ENCODE assay signal across 8 mouse cellular contexts in the genomic region with DNA sequence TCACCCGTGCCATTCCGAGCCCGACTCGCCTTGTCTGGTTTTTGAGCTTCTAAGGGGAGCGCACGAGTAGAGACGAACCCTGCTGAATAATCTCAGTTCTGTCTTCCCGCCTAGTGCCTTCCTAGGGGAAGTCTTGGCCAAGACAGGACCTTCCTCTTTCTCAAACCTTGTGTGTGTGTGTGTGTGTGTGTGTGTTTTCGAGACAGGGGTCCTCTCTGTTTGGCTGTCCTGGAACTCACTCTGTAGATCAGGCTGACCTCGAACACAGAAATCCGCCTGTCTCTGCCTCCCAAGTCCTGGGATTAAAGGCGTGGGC. TPM values are rescaled to one million over a fixed set of nuclear protein-coding genes. Genes with fewer than 3 reads are reported as not detected.
A peak's percentile ranks its signal among the peaks of the same experiment; 100 is the strongest.
DNase-seq lines count a peak whose midpoint lies in the region; ATAC-seq and TF ChIP-seq lines count a peak whose summit lies in the region.

No protein-coding gene starts in this region.

- DNase-seq in lung, embryonic 14.5 days: no peak
- no peak for DNase-seq in lung, postnatal 14 days
- no peak for DNase-seq in thymus, postnatal 4 days
- no peak for DNase-seq in urinary bladder, postnatal 10 days (ENCODE audit: low spot score)
- no peak for DNase-seq in lung, postnatal 36 days

- peaks cover 3% of the 10 kb centered on the region; the same call in 1 of the 2 replicates for H3K36me3 ChIP-seq in lung, embryonic 14.5 days (ENCODE audit: insufficient read depth)
- peaks cover 3% of the 10 kb centered on the region for H3K36me3 ChIP-seq in limb, embryonic 13.5 days
- peaks cover 5% of the 10 kb centered on the region; the same call in 1 of the 2 replicates for H3K36me3 ChIP-seq in neural tube, embryonic 15.5 days

- H3K9me3 ChIP-seq in lung, embryonic 14.5 days (ENCODE audit: low read depth, low read length): no peaks in the 10 kb centered on the region
- no peaks in the 10 kb centered on the region for H3K9me3 ChIP-seq in limb, embryonic 13.5 days
- no peaks in the 10 kb centered on the region for H3K9me3 ChIP-seq in neural tube, embryonic 15.5 days (replicated peaks)

- peak overlapping the region; percentile 89 for H3K4me3 ChIP-seq in lung, embryonic 14.5 days (ENCODE audit: low read depth, low read length)
- H3K4me3 ChIP-seq in embryonic fibroblast, embryonic 13.5 days (ENCODE audit: insufficient read depth, low read length): peak overlapping the region; percentile 88
- peak overlapping the region; percentile 96 for H3K4me3 ChIP-seq in limb, embryonic 13.5 days
- peak overlapping the region; percentile 78 for H3K4me3 ChIP-seq in neural tube, embryonic 15.5 days (replicated peaks)

- no peak for TF ChIP-seq POLR2A in embryonic fibroblast, embryonic 13.5 days (IDR thresholded peaks at IDR 0.05; ENCODE audit: low read depth, low read length)

- peak overlapping the region; percentile 74 for H3K4me2 ChIP-seq in lung, embryonic 14.5 days
- peak overlapping the region; percentile 88 for H3K4me2 ChIP-seq in limb, embryonic 13.5 days (replicated peaks)
- peak overlapping the region; percentile 88 for H3K4me2 ChIP-seq in neural tube, embryonic 15.5 days

- 3% methylated on average over 12 of the region's 12 CpGs for WGBS in lung, embryonic 14.5 days
- WGBS in limb, embryonic 13.5 days: 2% methylated on average over 12 of the region's 12 CpGs
- 6% methylated on average over 12 of the region's 12 CpGs for WGBS in neural tube, embryonic 15.5 days

- H3K27ac ChIP-seq in lung, embryonic 14.5 days (ENCODE audit: low read depth): peak overlapping the region; percentile 54; the same call in 1 of the 2 replicates
- no peak overlapping the region for H3K27ac ChIP-seq in embryonic fibroblast, embryonic 13.5 days (ENCODE audit: insufficient read depth, low read length)
- H3K27ac ChIP-seq in limb, embryonic 13.5 days: no peak overlapping the region
- H3K27ac ChIP-seq in neural tube, embryonic 15.5 days (replicated peaks): peak overlapping the region; percentile 73

- H3K9ac ChIP-seq in lung, embryonic 14.5 days: peak overlapping the region; percentile 80
- H3K9ac ChIP-seq in limb, embryonic 13.5 days: peak overlapping the region; percentile 85
- H3K9ac ChIP-seq in neural tube, embryonic 15.5 days (replicated peaks): peak overlapping the region; percentile 73

- TF ChIP-seq CTCF in lung, embryonic 14.5 days (IDR thresholded peaks at IDR 0.05; ENCODE audit: low read depth): no peak
- TF ChIP-seq CTCF in embryonic fibroblast, embryonic 13.5 days (IDR thresholded peaks at IDR 0.05; ENCODE audit: borderline replicate concordance, insufficient read depth, low read length): no peak

- ATAC-seq in lung, embryonic 14.5 days (ENCODE audit: insufficient read depth): peak; percentile 7; the same call in 1 of the 2 replicates
- ATAC-seq in limb, embryonic 13.5 days (ENCODE audit: low FRiP score, low read depth): no peak; the same call in 1 of the 2 replicates
- no peak for ATAC-seq in neural tube, embryonic 15.5 days (ENCODE audit: low FRiP score)

- H3K4me1 ChIP-seq in lung, embryonic 14.5 days (ENCODE audit: insufficient read depth): peaks cover 5% of the 10 kb centered on the region
- H3K4me1 ChIP-seq in embryonic fibroblast, embryonic 13.5 days (ENCODE audit: control insufficient read depth, insufficient read depth, low read length): peaks cover 4% of the 10 kb centered on the region; the same call in 1 of the 2 replicates
- H3K4me1 ChIP-seq in limb, embryonic 13.5 days: peaks cover 17% of the 10 kb centered on the region
- H3K4me1 ChIP-seq in neural tube, embryonic 15.5 days: peaks cover 19% of the 10 kb centered on the region

- no peaks in the 10 kb centered on the region for H3K27me3 ChIP-seq in lung, embryonic 14.5 days (ENCODE audit: insufficient read depth, low read length)
- no peaks in the 10 kb centered on the region for H3K27me3 ChIP-seq in limb, embryonic 13.5 days
- H3K27me3 ChIP-seq in neural tube, embryonic 15.5 days (replicated peaks): no peaks in the 10 kb centered on the region

RNA-seq across cellular contexts. Expression of gene Urm1, which starts 7.8 kb away (rescaled TPM):
- polyA plus RNA-seq in lung, embryonic 14.5 days (2014; fragmentation: Nextera tagmentation; extraction: Ambion mirVana): 20.5 and 27.0 TPM in 2 replicates
- 42.0 and 44.5 TPM in 2 replicates for polyA plus RNA-seq in embryonic fibroblast, embryonic 13.5 days (2011; ENCODE audit: insufficient read length, low read depth, missing spikeins)
- 24.3 and 27.2 TPM in 2 replicates for polyA plus RNA-seq in limb, embryonic 13.5 days (2015; fragmentation: Nextera tagmentation; extraction: Ambion mirVana)
- 27.7 and 28.3 TPM in 2 replicates for polyA plus RNA-seq in neural tube, embryonic 15.5 days (2015; fragmentation: Nextera tagmentation; extraction: Ambion mirVana)

RNA-seq across cellular contexts. Expression of gene Slc27a4, which starts 25.2 kb away (rescaled TPM):
- 11.7 and 12.0 TPM in 2 replicates for polyA plus RNA-seq in lung, embryonic 14.5 days (2014; fragmentation: Nextera tagmentation; extraction: Ambion mirVana)
- polyA plus RNA-seq in embryonic fibroblast, embryonic 13.5 days (2011; ENCODE audit: insufficient read length, low read depth, missing spikeins): 18.5 and 22.1 TPM in 2 replicates
- polyA plus RNA-seq in limb, embryonic 13.5 days (2015; fragmentation: Nextera tagmentation; extraction: Ambion mirVana): 14.8 and 15.6 TPM in 2 replicates
- polyA plus RNA-seq in neural tube, embryonic 15.5 days (2015; fragmentation: Nextera tagmentation; extraction: Ambion mirVana): 43.0 and 48.9 TPM in 2 replicates

RNA-seq across cellular contexts. Expression of gene Trub2, which starts 39.4 kb away (rescaled TPM):
- polyA plus RNA-seq in lung, embryonic 14.5 days (2014; fragmentation: Nextera tagmentation; extraction: Ambion mirVana): 30.9 and 32.6 TPM in 2 replicates
- polyA plus RNA-seq in embryonic fibroblast, embryonic 13.5 days (2011; ENCODE audit: insufficient read length, low read depth, missing spikeins): 22.5 and 33.3 TPM in 2 replicates
- polyA plus RNA-seq in limb, embryonic 13.5 days (2015; fragmentation: Nextera tagmentation; extraction: Ambion mirVana): 48.5 and 50.1 TPM in 2 replicates
- polyA plus RNA-seq in neural tube, embryonic 15.5 days (2015; fragmentation: Nextera tagmentation; extraction: Ambion mirVana): 33.2 and 35.5 TPM in 2 replicates

RNA-seq across cellular contexts. Expression of gene Coq4, which starts 40.4 kb away (rescaled TPM):
- polyA plus RNA-seq in lung, embryonic 14.5 days (2014; fragmentation: Nextera tagmentation; extraction: Ambion mirVana): 34.1 and 37.5 TPM in 2 replicates
- polyA plus RNA-seq in embryonic fibroblast, embryonic 13.5 days (2011; ENCODE audit: insufficient read length, low read depth, missing spikeins): 9.3 and 12.6 TPM in 2 replicates
- 29.7 and 29.9 TPM in 2 replicates for polyA plus RNA-seq in limb, embryonic 13.5 days (2015; fragmentation: Nextera tagmentation; extraction: Ambion mirVana)
- polyA plus RNA-seq in neural tube, embryonic 15.5 days (2015; fragmentation: Nextera tagmentation; extraction: Ambion mirVana): 41.2 and 44.7 TPM in 2 replicates

RNA-seq across cellular contexts. Expression of gene Cercam, which starts 41.3 kb away (rescaled TPM):
- 11.0 and 12.0 TPM in 2 replicates for polyA plus RNA-seq in lung, embryonic 14.5 days (2014; fragmentation: Nextera tagmentation; extraction: Ambion mirVana)
- polyA plus RNA-seq in embryonic fibroblast, embryonic 13.5 days (2011; ENCODE audit: insufficient read length, low read depth, missing spikeins): 52.3 and 58.2 TPM in 2 replicates
- 28.8 and 33.4 TPM in 2 replicates for polyA plus RNA-seq in limb, embryonic 13.5 days (2015; fragmentation: Nextera tagmentation; extraction: Ambion mirVana)
- polyA plus RNA-seq in neural tube, embryonic 15.5 days (2015; fragmentation: Nextera tagmentation; extraction: Ambion mirVana): 25.8 and 27.4 TPM in 2 replicates

Comparison
In these comparisons a context has a peak if more than half of its experiments do, and no peak if none do; other contexts are left out.
1. H3K27ac ChIP-seq: peak in lung, embryonic 14.5 days (single experiment) and neural tube, embryonic 15.5 days (single experiment); none in embryonic fibroblast, embryonic 13.5 days (single experiment) and limb, embryonic 13.5 days (single experiment).
2. Peak in every context shown above with its lines, with median percentiles within 50 percentile points of each other: H3K4me2 ChIP-seq, H3K4me3 ChIP-seq and H3K9ac ChIP-seq.